Mouse (Mus musculus) right cerebral cortex, postnatal 36 days (tissue): ENCODE data around the gene Fto.

Experiments used
- DNase-seq, 2 experiments: peaks; one replicate each; pipeline ENCODE4 v3.0.0; 2022; ENCODE audit warnings: low spot score in 2 of 2, mixed read lengths in 1 of 2

The Fto gene

DNA sequence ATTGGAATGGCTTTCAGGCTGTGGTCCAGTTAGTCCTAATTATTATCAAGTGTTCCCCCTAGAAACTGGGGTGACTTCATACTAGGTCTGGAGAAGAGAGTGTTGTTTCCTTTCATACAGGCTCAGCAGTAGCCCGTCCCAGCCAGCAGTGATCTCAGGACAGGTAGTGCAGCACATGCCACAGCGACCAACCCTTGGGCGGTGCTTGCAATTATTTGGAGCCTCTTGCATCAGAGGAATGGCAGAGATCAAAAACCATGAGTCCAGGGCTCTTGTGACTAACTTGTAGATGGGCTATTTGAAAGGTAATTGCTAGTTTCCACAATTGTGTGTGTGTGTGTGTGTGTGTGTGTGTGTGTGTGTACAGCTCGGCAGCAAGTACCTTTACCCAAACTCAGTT lies 247.9 kb downstream of the Fto start:
- no peak for DNase-seq

DNA sequence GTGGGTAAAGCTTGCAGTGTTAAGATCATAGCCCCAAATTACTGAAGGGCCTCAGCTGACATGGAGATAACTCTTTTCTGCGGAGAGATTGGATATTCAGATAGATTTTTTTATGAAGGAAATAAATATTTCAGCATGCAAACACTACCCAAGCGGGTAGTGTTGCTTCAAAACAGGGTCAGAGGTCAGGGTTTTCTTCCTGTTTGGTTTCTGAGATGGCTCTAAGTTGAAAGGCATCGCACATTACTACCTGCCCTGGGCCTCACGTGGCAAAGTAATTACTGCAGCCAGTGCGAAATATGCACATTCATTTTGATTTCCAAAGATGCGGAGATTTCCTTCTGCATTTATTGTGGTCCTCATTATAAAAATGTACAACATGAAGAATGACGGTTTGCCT lies 249.3 kb downstream of the Fto start:
- DNase-seq, result no peak

DNA sequence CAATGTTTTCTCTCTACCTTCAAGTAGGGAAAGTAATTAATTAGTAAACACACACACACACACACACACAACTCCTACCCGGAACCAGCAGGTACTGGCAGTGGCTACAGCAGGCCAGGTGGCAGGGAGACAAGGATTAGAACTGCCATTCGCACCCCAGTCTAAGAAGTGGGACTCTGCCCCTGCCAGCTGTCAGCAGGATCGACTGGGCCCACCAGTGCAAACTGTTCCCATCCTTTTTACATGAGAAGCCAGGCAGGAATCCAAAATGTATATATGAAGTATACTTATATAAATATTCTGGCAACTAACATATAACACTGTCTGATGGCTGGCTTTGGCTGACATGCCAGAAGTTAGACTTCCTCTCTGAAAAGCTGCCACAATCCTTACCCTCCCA lies 250.0 kb downstream of the Fto start:
- peak; percentile 49 to 54 for DNase-seq

DNA sequence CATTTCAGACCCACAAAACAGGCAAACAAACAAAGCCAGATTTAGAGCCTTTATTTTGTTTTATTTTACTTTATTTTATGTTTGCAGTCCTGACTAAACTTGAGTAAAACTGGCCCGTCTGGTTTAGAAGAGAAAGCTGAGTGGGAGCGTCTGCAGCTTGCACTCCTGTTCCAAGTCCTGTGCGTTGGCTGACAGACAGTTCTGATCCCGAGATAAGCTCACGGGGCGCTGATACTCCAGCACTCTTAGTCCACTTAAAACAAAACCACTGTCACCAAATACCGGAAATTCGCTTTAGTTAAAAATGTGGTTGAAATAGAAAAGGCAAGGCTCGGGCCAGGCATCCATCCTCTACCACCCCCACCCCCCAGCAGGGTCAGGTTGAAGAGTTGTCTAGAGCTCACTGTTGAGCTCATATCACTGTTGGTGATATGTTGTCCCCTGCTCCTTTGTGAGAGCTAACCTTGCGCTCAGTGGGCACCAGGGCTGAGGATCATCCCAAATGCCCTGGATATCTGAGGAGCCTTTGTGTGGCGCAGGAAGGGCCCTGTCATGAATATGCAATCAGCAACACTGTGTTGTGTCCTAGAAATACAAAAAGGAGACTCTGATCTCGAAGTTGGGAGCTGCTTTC lies 252.7 kb downstream of the Fto start:
- peak in 1 of 2 experiments; percentile 36 for DNase-seq

DNA sequence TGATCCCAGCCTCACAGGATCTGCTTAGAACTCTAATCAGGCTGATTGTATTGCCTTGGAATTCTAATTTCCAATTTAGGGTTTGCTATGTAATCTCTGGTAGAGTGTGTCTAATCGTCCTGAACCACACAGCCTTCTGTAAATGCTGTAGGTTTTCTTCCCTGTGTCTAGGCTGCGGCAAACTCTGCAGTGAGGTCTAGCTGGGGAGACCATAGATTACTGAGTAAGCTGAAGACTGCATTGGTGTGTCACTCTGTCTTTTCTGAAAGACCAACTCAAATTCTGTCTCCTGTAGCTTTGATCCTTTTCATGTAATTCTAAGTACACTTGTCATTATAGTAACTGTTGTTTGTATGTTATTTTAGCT lies 253.2 kb downstream of the Fto start:
- DNase-seq, result no peak

DNA sequence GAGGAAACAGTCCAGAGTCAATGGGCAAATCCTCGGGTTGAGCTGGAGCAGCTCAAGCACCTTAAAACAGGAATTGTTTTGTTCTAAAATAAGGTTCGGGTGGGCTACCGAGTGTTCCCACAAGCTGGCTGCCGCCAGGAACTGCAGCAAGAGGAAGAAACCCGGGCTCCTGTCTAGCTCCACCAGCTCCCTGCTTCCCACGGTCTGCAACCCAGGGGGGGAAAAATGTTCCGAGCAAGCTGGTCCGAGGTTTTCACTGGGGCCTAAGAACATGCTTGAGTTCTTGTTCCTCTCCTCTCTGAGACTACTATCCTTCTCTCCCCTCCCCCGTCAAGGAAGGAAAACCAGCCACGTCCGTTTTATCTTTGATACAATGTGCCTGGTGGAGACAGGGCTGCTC lies 256.5 kb downstream of the Fto start:
- peak in 1 of 2 experiments; percentile 38 for DNase-seq

DNA sequence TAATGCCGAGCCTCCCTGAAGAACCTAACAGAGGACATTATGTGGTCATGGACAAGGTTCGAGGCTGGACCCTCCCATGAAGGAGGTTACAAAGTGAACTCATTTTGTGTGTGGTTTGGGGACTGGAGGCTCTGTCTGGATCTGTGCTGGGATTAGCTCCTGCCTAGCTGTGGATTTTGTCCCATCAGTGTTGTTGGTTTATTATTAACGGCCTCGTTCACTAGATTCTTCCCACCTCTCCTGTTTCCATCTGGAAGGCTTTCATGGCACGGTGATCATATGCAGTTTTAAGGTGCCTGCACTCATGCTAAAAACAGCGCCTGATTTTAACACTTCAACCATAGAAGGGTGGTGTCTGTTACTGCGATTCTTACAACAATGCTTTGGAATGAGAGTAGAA lies 257.5 kb downstream of the Fto start:
- no peak for DNase-seq

DNA sequence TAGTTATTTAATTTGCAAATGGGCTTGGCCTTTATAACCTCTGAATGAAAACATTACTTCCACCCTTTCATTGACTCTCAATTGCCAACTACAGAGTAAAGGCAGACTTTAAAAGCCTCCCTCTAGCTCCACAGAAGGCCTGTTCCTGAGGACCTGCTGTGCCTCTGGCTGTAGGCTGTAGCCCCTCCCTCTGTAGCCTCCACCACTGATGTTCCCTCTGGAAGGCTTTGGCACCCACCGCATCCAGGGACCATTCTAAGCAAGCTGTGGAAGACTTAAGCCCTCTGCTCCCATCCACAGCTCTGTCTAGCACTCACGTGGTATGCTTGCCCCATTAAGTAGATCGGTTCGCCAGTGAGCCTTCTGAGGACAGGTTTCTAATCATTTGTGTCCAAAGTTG lies 258.7 kb downstream of the Fto start:
- no peak for DNase-seq

DNA sequence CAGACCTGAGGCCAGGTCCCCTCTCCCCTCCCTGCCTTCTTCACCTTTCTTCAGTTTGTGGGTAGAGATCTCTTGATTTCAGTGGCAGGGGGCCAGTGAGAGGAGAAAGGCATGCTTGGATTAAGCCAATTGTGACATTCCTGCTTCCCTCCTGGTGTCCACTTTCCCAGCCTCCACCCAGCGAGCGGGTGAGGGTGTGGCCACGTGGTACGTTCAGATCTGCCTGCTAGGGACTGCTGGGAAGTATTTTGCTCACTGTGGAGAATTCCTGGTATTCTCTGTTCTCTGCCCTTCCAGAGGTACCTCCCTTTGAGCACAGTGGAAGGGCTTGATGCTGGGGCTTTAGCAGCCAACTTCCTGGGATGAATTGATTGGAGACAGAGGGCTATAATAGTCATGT lies 259.3 kb downstream of the Fto start:
- no peak for DNase-seq

DNA sequence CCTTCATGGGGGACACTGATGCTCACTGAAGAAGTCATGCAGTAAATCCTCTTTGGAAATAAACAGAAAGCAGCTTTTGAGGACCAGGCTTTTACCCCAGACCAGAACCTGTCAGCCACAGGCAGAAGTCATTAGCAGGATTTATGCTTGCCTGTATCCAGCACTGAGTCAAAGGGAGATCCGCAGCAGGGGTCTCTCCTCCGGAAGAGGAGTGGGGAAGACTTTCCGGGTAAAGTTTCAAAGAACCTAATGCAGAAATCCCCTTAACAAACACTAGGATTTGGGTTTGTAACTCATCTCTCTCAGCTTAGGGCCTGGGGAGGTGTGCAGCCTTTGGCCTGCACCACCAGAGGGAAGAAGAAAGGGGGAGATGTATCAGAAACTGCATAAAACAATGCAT lies 262.3 kb downstream of the Fto start:
- DNase-seq, result no peak

DNA sequence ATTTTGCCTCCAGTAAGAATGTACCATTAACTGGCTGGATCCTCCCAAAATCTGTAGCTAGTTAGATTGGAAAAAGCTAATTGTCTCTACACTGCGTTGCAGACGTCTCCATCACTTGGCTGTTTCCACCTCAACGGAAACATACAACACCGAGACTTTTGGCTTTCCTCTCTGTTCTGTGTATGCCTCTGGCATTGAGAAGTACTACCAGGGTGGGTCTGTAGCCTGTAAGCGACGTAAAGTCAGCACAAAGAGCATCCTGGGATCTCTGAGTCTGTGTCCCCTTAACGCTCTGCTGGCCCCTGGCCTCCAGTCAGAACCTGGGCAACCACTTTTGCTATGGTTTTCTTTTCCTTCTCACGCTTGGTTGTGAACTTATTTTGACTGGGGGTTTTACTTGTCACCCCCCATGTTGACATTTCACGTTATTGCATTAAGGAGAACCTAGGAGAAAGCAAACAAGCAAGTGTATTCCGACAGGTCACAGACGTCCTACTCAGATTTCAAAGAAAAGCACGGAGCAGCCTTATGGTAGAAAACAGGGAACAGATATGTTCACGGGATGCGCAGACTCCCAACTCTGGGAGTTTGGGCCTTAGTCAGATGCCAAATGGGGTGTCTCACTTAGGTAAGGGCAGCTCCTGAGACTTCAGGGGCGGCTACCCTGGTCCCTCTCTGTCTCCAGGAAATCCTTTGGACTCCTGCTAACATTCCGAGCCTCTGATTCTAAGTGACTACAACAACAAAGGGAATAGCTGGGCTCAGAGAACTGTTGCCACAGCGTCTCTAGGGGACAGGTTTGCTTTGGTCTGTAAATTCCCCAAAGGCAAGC lies 263.0 kb downstream of the Fto start:
- DNase-seq, result no peak

DNA sequence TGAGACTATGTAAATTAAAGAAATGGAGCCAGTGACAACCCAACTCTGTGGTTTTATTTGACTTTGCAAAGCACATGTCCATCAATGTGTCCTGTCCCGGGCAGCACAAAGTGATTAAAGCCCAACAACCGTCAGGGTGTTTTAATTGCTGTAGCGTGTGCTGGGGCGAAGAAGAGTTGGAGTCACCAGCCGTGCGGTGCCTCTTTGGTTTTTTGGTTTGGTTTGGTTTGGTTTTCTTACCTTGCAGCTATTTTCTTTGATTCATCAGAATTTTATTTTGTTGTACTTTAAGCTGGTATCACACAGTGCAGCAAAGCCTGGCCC lies 263.6 kb downstream of the Fto start:
- DNase-seq, result no peak

DNA sequence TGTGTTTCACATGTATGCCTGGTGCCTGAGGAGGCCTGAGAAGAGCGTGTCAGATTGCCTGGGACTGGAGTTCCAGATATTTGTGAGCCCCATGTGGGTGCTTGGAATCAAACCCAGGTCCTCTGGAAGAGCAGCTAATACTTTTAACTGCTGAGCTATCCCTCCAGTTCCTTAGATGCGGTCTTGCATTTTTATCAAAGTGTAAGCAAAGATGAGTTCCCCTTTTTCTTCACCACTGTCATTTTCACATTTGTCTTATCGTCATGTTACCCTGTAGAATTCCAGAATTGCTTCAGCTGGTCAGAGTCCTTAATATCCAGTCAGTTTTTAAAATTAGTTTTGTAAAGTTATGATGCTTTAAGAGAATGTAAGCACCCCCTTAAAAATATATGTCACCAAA lies 264.3 kb downstream of the Fto start:
- DNase-seq, result no peak

DNA sequence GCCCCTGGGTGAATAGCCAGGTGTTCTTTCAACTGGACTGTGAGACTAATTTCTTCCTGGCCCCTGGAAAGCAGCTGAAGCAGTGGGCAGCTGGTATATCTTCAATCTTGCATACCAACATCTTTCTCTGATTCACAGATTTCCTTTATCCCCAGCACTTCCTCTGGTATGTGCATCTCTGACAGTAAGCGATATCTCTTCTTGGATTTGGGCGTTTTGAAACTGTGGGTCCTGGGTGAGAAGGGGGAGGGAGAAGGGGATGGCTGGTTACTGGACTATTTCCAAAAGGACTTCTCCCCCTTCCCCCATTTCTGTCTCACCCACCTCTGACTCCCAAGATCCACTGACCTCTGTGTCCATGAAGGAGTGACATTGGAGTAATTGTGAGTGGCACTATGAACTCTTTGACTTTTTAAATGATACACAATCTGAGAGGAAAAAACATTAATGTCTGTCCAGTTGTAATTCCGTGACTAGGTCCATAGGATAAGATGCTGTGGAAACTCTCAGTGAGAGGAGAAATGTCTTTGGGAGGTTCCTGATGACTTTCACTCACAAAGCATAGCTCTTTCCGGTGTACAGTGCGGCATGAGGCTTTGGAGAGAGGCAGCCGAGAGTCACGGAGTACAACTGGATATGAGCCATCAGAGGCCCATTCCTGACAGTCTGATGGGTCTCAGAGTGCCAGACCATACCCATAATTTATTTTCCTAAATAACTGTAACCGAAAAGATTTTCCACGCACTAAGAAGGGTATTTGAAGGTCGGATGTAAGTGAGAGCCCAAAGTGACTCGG lies 271.5 kb downstream of the Fto start:
- DNase-seq, result no peak

DNA sequence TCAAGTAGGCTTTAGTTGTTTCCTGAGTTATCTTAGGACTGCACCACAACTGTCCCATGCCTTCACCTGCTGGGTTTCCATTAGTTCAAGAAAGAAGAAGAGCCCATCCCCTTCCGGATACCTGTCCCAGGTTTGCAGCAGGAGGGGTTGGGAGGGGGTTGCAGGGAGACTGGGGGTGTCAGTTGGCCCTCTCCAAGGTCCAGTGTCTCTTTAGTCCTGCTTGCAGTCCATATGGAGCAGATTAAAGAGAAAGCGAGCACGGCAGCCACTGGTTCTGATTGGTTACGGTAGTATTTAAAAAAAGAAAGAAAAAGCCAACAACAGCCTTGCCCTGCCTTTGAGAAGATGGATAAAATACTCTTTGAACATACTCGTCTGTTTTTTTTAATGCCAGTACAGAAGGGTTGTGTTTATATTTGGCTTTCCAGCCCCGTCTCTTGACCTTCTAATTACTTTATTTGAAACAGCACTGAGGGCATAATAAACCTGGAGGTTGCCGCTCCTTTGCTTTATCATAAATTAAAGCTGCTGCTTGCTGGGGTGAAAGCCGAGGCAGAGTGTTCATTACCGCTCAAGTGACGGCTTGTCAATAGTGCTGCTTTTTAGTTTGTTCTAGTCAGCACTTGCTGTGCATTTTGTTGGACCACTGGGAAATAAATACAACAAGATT lies 279.2 kb downstream of the Fto start:
- no peak for DNase-seq

DNA sequence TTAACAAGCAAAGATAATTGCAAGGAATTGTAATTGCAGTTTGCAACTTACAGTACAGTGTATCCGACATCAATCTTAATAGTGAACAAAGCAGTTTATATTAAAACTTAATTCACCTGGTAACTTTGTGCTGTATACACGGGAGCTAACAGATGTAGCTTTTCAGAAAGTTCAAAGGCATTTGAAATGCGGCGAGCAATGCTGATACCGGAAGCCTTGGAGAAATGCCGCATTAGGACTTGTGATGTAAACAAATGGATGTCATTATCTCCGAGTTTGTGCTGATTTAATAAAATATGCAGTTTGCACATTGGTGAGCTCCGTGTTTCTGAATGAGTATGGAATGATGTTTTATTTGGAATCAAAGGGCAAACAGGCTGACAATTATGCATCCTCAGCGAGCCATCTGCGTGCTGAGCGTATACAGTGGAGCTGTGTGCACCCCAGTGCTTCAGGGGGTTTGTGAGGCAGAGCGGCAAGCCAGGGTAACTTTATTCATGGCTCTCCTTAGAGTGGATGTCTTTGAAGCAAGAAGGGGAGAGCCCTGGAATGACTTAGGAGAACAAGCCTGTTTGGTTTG lies 280.0 kb downstream of the Fto start:
- no peak for DNase-seq

DNA sequence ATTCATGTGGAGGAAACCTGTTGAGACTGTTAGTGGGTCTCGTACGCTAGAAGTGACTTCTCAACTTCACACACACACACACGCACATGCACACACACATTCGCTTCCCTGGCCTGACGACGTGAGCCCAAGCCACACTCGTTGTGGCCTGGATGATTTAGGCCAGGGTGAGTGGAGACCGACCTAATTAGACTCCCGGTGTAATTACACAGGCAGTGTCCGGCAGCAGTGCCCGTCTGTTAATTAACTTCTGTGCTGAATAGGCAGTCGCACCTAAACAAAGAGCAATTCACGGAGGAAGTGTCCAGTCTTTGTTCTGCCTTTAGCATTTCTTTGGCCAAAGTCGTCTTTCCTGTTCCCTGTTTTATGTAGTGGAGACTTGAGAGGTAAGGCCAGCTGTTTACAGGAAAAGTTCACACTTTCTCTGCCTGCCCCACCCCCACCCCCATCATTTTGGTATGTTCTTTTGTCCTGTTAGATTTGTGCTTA lies 286.1 kb downstream of the Fto start:
- DNase-seq, result no peak

DNA sequence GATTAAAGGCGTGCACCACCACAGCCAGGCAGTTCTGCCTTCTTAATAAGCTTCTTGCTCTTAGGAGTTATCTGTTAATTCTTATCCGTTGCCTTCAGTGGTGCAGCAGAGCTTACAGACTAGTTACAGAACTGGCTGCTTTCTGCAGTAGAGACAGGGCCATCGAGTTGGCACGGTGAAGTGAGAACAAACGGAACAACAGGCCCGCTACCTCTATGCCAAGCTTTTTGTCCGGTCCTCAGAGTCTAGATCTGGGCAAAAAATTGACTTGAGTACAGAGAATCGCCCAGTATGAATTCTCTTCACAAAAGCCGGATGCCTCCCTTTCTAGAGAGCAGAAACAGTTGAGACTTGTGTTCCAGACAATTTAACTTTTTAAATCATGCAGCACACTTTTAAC lies 290.4 kb downstream of the Fto start:
- DNase-seq, result no peak

DNA sequence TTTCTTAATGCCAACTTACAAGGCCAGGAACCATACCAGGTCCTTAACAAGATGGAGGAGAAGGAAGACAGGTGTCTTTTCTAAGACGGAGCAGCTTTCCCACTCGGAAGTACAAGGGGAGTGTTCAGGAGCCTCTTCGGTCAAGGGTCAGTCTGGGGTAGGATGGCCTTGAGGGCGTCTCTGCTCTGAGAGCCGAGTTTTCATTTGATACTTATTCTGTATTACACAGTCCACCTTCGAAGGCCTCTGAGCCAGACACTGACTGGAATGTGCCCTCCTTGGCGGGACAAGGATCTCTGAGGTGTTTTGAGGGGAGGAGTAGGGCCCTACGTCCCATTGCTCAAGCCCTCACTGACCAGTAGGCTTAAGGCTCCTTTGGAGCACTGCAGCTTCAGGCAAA lies 292.6 kb downstream of the Fto start:
- DNase-seq, result no peak

DNA sequence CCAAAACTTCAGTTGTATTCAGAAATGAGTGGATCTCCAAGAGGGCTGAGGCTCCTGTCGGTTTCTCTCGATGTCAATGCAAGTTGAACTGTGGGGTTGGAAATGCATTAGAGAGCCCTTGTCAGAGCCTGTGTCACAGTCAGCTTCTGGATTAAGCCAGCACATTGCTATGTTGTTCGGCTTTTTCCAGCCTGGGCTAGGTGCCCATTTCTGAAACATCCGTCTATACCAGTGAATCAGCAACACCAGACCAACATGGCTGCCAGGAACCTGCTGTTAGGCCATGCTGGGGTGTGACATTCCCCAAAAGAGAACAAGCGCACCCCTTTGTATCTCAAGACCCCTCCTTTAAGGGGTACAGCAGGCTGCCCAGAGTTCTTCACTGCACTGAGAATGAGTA lies 293.8 kb downstream of the Fto start:
- DNase-seq, result peak in 1 of 2 experiments; percentile 15

DNA sequence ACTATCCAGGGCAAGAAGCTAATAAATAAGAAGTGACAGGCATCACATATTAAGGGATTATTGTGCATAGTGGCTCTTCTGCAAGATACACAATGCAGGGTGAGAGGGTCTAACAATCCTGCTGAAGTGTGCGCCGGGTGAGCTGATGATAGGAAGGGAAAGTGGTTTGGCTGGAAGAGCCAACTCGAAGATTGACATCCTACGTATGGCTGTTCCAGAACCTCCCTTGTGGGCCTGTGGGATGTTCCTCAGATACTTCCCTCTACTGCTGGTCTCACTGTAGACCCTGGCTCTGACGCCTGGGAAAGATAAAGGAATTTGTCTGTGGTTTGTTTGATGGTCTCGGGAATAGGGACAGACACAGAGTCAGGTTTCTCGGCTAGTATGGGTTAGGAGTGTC lies 297.9 kb downstream of the Fto start:
- DNase-seq, result no peak
